Mouse (Mus musculus) testis, adult 2 months (tissue): Measurements from ENCODE around the gene Olfr1133. TPM values are rescaled to one million over a fixed set of nuclear protein-coding genes. Genes with fewer than 3 reads are reported as not detected.
"Not testable (repeated sequence)": the region's sequence is repeated elsewhere in the genome, so short reads cannot be mapped to it uniquely, and the experiment has no call there.

ENCODE experiments used
- H3K27ac ChIP-seq: fragments of 200-500 bp; 2 replicates; pipeline ENCODE4 v1.5.1; 2012; ENCODE audit warnings: low read depth, low read length; ENCODE audit not compliant: control insufficient read depth, insufficient read depth
- H3K27me3 ChIP-seq: fragments of 200-500 bp; 2 replicates; pipeline ENCODE4 v1.6.1; 2012; ENCODE audit warnings: mild to moderate bottlenecking, low read length, moderate library complexity; ENCODE audit not compliant: control insufficient read depth, insufficient read depth
- H3K36me3 ChIP-seq: fragments of 200-500 bp; 2 replicates; pipeline ENCODE4 v1.6.1; 2012; ENCODE audit warnings: mild to moderate bottlenecking, low read length; ENCODE audit not compliant: control insufficient read depth, insufficient read depth
- H3K4me1 ChIP-seq: fragments of 200-500 bp; 2 replicates; pipeline ENCODE4 v1.6.1; 2012; ENCODE audit warnings: low read length; ENCODE audit not compliant: control insufficient read depth, insufficient read depth
- H3K4me3 ChIP-seq: fragments of 200-500 bp; 2 replicates; pipeline ENCODE4 v1.5.1; 2012; ENCODE audit warnings: low read depth, mild to moderate bottlenecking, low read length, moderate library complexity, mixed read lengths; ENCODE audit not compliant: control insufficient read depth
- CTCF ChIP-seq: fragments of 200-500 bp; IDR thresholded peaks from 2 replicates; pipeline ENCODE4 v1.5.1; 2012; ENCODE audit warnings: low read depth, mild to moderate bottlenecking, inconsistent platforms, low read length, moderate library complexity; ENCODE audit not compliant: control insufficient read depth, insufficient read depth, insufficient replicate concordance
- POLR2A ChIP-seq: fragments of 200-500 bp; IDR thresholded peaks from 2 replicates; pipeline ENCODE4 v1.6.1; 2012; ENCODE audit warnings: low read depth, mild to moderate bottlenecking, inconsistent platforms, low read length, moderate library complexity; ENCODE audit not compliant: control insufficient read depth
- polyA plus RNA-seq: library from polyadenylated mRNA; depleted of rRNA; stranded (reverse); fragments of >200 nt; gene quantifications from 2 replicates; pipeline ENCODE4 v1.2.3, GENCODE M21; 2012; rRNA removed

The Olfr1133 gene
- not detected in 2 replicates for polyA plus RNA-seq

GRCm38 (mm10) chr2:87647274-87647673 lies at the start of gene Olfr1133:
TSS of gene Olfr1133 (minus strand) at chr2:87647374.
- Histone ChIP-seq H3K36me3 (no peaks in the 10 kb centered on the region), H3K27ac (no peak within 1 kb of the TSS), H3K27me3 (no peaks in the 10 kb centered on the region), H3K4me1 (no peaks in the 10 kb centered on the region), H3K4me3 (no peak within 1 kb of the TSS)
- TF ChIP-seq POLR2A = no peak
- TF ChIP-seq CTCF = no peak

- TF ChIP-seq POLR2A (no peak), CTCF (no peak)
- Histone ChIP-seq H3K36me3 (no peaks in the 10 kb centered on the region), H3K4me1 (no peaks in the 10 kb centered on the region), H3K27me3 (no peaks in the 10 kb centered on the region), H3K4me3 (no peak within 1 kb of the TSS), H3K27ac (no peak within 1 kb of the TSS)
Observed at GRCm38 (mm10) chr2:87693847-87694246, 46.7 kb upstream of the Olfr1133 start, which contains the start of gene Olfr1136. TSS of gene Olfr1136 (minus strand) at chr2:87693947.

- TF ChIP-seq CTCF (no peak), POLR2A (no peak)
- Histone ChIP-seq H3K27me3 (no peaks in the 10 kb centered on the region), H3K4me3 (no peak within 1 kb of the TSS), H3K27ac (no peak within 1 kb of the TSS), H3K36me3 (no peaks in the 10 kb centered on the region), H3K4me1 (no peaks in the 10 kb centered on the region)
Observed at GRCm38 (mm10) chr2:87673564-87673963, 26.4 kb upstream of the Olfr1133 start, which contains the start of gene Olfr1135. TSS of gene Olfr1135 (minus strand) at chr2:87673664.

- Histone ChIP-seq H3K36me3 (no peaks in the 10 kb centered on the region), H3K27ac (no peak within 1 kb of the TSS)
- TF ChIP-seq CTCF (no peak), POLR2A (no peak)
Observed at GRCm38 (mm10) chr2:87658360-87658759, 11.2 kb upstream of the Olfr1133 start, which contains the start of gene Olfr1134. TSS of gene Olfr1134 (minus strand) at chr2:87658460.

GRCm38 (mm10) chr2:87642441-87642840 lies 4.7 kb downstream of the Olfr1133 start:
- no peaks in the 10 kb centered on the region for H3K4me1 ChIP-seq
- no peaks in the 10 kb centered on the region for H3K36me3 ChIP-seq
- TF ChIP-seq CTCF = no peak
- TF ChIP-seq POLR2A = no peak
- no peaks in the 10 kb centered on the region for H3K27me3 ChIP-seq
- H3K4me3 ChIP-seq = no peak overlapping the region
- H3K27ac ChIP-seq = no peak overlapping the region

More at GRCm38 (mm10) chr2:87658360-87658759, 11.2 kb upstream of the Olfr1133 start, which contains the start of gene Olfr1134:
- no peaks in the 10 kb centered on the region for H3K4me1 ChIP-seq
- H3K27me3 ChIP-seq = no peaks in the 10 kb centered on the region
- H3K4me3 ChIP-seq = no peak within 1 kb of the TSS

GRCm38 (mm10) chr2:87637435-87637834 lies 9.7 kb downstream of the Olfr1133 start, which contains the start of gene Olfr1132:
TSS of gene Olfr1132 (minus strand) at chr2:87637535.
- Histone ChIP-seq H3K27me3 (no peaks in the 10 kb centered on the region), H3K4me3 (no peak within 1 kb of the TSS), H3K27ac (no peak within 1 kb of the TSS), H3K4me1 (no peaks in the 10 kb centered on the region), H3K36me3 (no peaks in the 10 kb centered on the region)
- no peak for TF ChIP-seq POLR2A
- no peak for TF ChIP-seq CTCF

- Histone ChIP-seq H3K4me1 (no peaks in the 10 kb centered on the region), H3K27ac (no peak within 1 kb of the TSS), H3K36me3 (no peaks in the 10 kb centered on the region), H3K4me3 (no peak within 1 kb of the TSS), H3K27me3 (no peaks in the 10 kb centered on the region)
- TF ChIP-seq CTCF = no peak
- no peak for TF ChIP-seq POLR2A
Observed at GRCm38 (mm10) chr2:87626804-87627203, 20.4 kb downstream of the Olfr1133 start, which contains the start of gene Olfr1131. TSS of gene Olfr1131 (plus strand) at chr2:87627104.

- H3K4me3 ChIP-seq, H3K36me3 ChIP-seq, H3K27ac ChIP-seq, H3K4me1 ChIP-seq, H3K27me3 ChIP-seq: not testable (repeated sequence)
Observed at GRCm38 (mm10) chr2:87605912-87606311, 41.3 kb downstream of the Olfr1133 start, which contains the start of gene Olfr1130. TSS of gene Olfr1130 (plus strand) at chr2:87606212.

Other genes starting within 250 kb of the Olfr1133 start
- gene Olfr1123, start 230.7 kb downstream of the Olfr1133 start, polyA plus RNA-seq = not detected in 2 replicates
- gene Olfr1124, start 217.1 kb downstream of the Olfr1133 start, polyA plus RNA-seq = not detected in 2 replicates
- not detected in 2 replicates for gene Olfr1126, start 193.4 kb downstream of the Olfr1133 start, polyA plus RNA-seq
- 0.13 and 0.21 TPM in 2 replicates for gene Pramel7, start 150.3 kb downstream of the Olfr1133 start, polyA plus RNA-seq
- gene Pramel6, start 140.8 kb downstream of the Olfr1133 start, polyA plus RNA-seq = not detected in 2 replicates
- gene Olfr153, start 115.6 kb downstream of the Olfr1133 start, polyA plus RNA-seq = 0.08 and 0.42 TPM in 2 replicates
- not detected in 2 replicates for gene Olfr1128, start 101.8 kb downstream of the Olfr1133 start, polyA plus RNA-seq
- not detected in 2 replicates for gene Olfr1129, start 73.5 kb downstream of the Olfr1133 start, polyA plus RNA-seq
- gene Olfr1130, start 41.2 kb downstream of the Olfr1133 start, polyA plus RNA-seq = not detected in 2 replicates
- not detected in 2 replicates for gene Olfr1131, start 20.3 kb downstream of the Olfr1133 start, polyA plus RNA-seq
- not detected in 2 replicates for gene Olfr1132, start 9.8 kb downstream of the Olfr1133 start, polyA plus RNA-seq
- not detected in 2 replicates for gene Olfr1134, start 11.1 kb upstream of the Olfr1133 start, polyA plus RNA-seq
- not detected in 2 replicates for gene Olfr1135, start 26.3 kb upstream of the Olfr1133 start, polyA plus RNA-seq
- not detected in 2 replicates for gene Olfr1136, start 46.6 kb upstream of the Olfr1133 start, polyA plus RNA-seq
- not detected in 2 replicates for gene Olfr1137, start 65.8 kb upstream of the Olfr1133 start, polyA plus RNA-seq
- not detected in 2 replicates for gene Olfr1138, start 92.6 kb upstream of the Olfr1133 start, polyA plus RNA-seq
- gene Olfr1140, start 96.4 kb upstream of the Olfr1133 start, polyA plus RNA-seq = not detected in 2 replicates
- gene Olfr1141, start 106.6 kb upstream of the Olfr1133 start, polyA plus RNA-seq = not detected in 2 replicates
- not detected in 2 replicates for gene Olfr152, start 132.1 kb upstream of the Olfr1133 start, polyA plus RNA-seq
- not detected in 2 replicates for gene Olfr1143, start 153.2 kb upstream of the Olfr1133 start, polyA plus RNA-seq
- gene Olfr1145, start 162.4 kb upstream of the Olfr1133 start, polyA plus RNA-seq = not detected in 2 replicates
- gene Olfr1148, start 183.2 kb upstream of the Olfr1133 start, polyA plus RNA-seq = not detected in 2 replicates
- not detected in 2 replicates for gene Olfr1150-ps1, start 196.6 kb upstream of the Olfr1133 start, polyA plus RNA-seq
- not detected in 2 replicates for gene Olfr1151, start 208.5 kb upstream of the Olfr1133 start, polyA plus RNA-seq
- not detected in 2 replicates for gene Olfr1152, start 219.1 kb upstream of the Olfr1133 start, polyA plus RNA-seq
- not detected in 2 replicates for gene Olfr1153, start 247.6 kb upstream of the Olfr1133 start, polyA plus RNA-seq